Mouse (Mus musculus): ENCODE measurements around the gene Tex12. TPM values are rescaled to one million over a fixed set of nuclear protein-coding genes. Genes with fewer than 3 reads are reported as not detected.

Tex12 gene
- polyA plus RNA-seq, 1 experiment from 2014 or later: not detected

DNA sequence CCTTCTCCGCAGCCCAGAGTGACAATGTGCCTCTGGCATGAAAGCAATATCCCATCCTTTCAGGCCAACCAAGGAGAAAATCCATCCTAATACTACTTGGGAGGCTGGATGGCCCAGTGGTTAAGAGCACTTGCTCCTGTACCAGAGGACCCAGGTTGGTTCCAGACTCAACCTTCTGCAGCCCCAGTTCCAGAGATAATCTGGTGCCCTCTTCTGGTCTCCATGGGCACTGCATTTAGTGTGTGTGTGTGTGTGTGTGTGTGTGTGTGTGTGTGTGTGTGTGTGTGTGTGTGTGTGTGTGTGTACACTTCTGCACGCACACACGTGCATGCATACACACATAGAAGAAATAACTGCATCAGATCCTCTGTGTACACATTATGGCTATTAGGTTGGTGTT, 32.4 kb upstream of the Tex12 start:
- peaks cover 22% of the 10 kb centered on the region for H3K36me3 ChIP-seq (ENCODE audit: control insufficient read depth, insufficient read depth, low read length)
- no peak overlapping the region for H3K27ac ChIP-seq (ENCODE audit: low read length)
- 75% methylated on average over 3 of the region's 3 CpGs for WGBS
- H3K9ac ChIP-seq (ENCODE audit: low read depth, low read length): no peak overlapping the region
- H3K27me3 ChIP-seq (replicated peaks; ENCODE audit: control insufficient read depth, insufficient read depth, low read length): no peaks in the 10 kb centered on the region
- no peak overlapping the region for H3K4me3 ChIP-seq (ENCODE audit: low read length)
- H3K4me2 ChIP-seq (ENCODE audit: low read depth, low read length): no peak overlapping the region
- ATAC-seq: no peak
- H3K9me3 ChIP-seq (ENCODE audit: control insufficient read depth, low read length): no peaks in the 10 kb centered on the region
- peaks cover 3% of the 10 kb centered on the region; the same call in 1 of the 2 replicates for H3K4me1 ChIP-seq (ENCODE audit: control insufficient read depth, insufficient read depth, low read length)

DNA sequence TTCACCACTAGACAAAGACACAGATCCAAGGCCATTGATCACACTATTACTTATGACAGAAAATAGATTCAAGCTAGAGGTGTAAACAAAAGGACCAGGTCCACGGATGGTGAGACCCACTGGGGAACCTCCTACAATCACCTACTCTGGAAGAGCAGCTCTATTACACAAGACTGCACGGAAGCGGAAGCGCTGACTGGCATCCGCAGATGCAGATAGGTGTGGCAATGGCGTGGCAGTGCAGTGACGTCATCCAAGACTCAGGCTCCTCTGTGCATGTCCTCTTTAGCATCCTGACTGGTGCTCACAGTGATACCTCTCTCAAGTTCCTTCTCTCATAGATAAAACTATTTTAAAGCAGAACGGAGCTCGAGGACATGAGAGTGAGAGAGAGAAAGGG, 31.8 kb upstream of the Tex12 start:
- 88% methylated on average over 9 of the region's 9 CpGs for WGBS
- H3K36me3 ChIP-seq (ENCODE audit: control insufficient read depth, insufficient read depth, low read length): peaks cover 16% of the 10 kb centered on the region

DNA sequence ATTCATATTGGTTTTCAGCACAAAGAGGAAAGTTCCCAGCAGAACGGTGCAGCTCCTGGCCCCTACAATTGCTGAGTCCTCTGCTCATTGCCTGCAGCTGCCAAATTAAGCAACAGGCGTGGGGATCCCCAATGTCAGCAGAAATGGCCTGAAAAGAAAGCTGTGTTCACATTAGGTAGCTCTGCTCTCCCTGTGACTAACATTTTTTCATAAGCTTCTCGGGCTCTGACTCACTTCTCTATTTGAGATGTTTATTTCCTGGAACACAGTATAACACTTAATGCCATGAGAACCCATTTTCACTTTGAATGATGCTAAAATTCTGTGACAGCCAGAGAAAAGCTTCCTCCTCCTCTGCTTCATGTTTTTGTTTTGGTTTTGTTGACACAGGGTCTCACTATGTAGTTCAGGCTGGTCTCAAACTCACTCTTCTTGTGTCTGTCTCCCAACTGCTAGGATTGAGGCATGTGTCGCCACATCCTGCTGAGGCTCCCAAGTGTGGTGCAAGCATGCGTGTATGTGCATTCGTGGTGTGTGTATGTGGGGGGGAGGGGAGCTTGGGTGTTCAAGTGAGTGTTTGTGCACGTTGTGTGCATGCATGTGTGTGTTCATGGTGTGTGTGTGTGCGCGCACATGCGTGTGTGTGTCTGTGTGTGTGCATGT, 29.9 kb upstream of the Tex12 start:
- no peak for ATAC-seq
- 73% methylated on average over 10 of the region's 10 CpGs for WGBS
- H3K9ac ChIP-seq (ENCODE audit: low read depth, low read length): no peak overlapping the region
- no peaks in the 10 kb centered on the region for H3K27me3 ChIP-seq (replicated peaks; ENCODE audit: control insufficient read depth, insufficient read depth, low read length)
- no peak overlapping the region for H3K4me2 ChIP-seq (ENCODE audit: low read depth, low read length)
- H3K4me1 ChIP-seq (ENCODE audit: control insufficient read depth, insufficient read depth, low read length): peaks cover 3% of the 10 kb centered on the region; the same call in 1 of the 2 replicates
- H3K36me3 ChIP-seq (ENCODE audit: control insufficient read depth, insufficient read depth, low read length): peaks cover 3% of the 10 kb centered on the region; the same call in 1 of the 2 replicates
- no peak overlapping the region for H3K4me3 ChIP-seq (ENCODE audit: low read length)
- no peak overlapping the region for H3K27ac ChIP-seq (ENCODE audit: low read length)
- H3K9me3 ChIP-seq (ENCODE audit: control insufficient read depth, low read length): no peaks in the 10 kb centered on the region

More for the DNA sequence above, 31.8 kb upstream of the Tex12 start:
- Histone ChIP-seq H3K9ac (ENCODE audit: low read depth, low read length) (no peak overlapping the region), H3K27ac (ENCODE audit: low read length) (no peak overlapping the region), H3K4me3 (ENCODE audit: low read length) (no peak overlapping the region), H3K4me1 (ENCODE audit: control insufficient read depth, insufficient read depth, low read length) (peaks cover 3% of the 10 kb centered on the region; the same call in 1 of the 2 replicates), H3K4me2 (ENCODE audit: low read depth, low read length) (no peak overlapping the region), H3K9me3 (ENCODE audit: control insufficient read depth, low read length) (no peaks in the 10 kb centered on the region), H3K27me3 (replicated peaks; ENCODE audit: control insufficient read depth, insufficient read depth, low read length) (no peaks in the 10 kb centered on the region)
- ATAC-seq: no peak

DNA sequence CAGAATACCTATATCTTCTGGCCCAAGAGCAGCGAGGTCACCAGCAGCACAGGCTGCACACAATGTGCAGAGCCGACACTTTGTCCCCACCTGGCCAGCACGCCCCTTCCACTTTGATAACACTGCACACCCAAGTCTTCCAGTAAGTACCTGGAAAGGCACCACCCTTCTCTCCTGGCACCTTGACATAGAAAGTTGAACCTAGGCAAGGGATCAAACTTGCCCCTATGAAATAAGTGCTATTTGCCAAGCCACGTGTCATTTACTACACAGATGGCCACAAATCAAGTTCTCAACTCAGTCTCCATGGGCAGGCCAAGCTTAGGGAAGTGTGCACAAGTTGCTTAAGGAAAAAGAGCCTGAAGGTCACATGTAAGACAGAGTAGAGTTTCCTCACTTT, 25.8 kb upstream of the Tex12 start:
- peak overlapping the region; percentile 69 for H3K27ac ChIP-seq (ENCODE audit: low read length)

DNA sequence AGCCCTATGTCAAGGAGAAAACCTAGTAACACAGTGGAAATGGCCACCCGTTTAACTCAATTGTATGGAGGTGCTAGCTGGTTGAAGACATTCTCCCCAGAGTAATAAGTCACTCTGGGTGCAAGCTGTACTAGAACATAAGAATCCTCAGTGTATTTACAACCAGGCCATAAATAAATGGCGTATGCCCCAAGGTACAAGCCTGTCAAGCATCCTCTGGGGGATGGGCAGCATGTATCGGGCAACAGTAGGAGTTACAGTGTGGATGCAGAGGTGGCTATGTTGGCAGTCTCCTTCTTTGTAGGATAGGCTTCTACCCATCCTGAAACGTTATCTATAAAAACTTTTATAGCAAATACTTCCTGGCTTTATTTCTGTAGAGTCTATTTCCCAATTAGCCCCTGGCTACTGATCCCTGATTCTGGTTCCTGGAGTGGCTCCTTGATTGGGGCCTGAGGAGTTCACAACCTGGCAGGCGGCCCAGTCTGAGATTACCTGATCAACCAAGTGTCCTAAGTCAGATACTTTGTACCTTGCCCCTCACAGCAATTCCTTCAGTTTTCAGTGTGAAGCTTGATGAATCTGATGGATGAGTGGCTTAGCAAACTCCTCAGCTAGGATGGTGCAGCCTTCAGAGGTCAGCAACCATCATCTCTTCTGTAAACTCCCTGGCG, 24.2 kb upstream of the Tex12 start:
- Histone ChIP-seq H3K4me1 (ENCODE audit: control insufficient read depth, insufficient read depth, low read length) (no peaks in the 10 kb centered on the region; the same call in 1 of the 2 replicates), H3K4me2 (ENCODE audit: low read depth, low read length) (no peak overlapping the region), H3K27me3 (replicated peaks; ENCODE audit: control insufficient read depth, insufficient read depth, low read length) (no peaks in the 10 kb centered on the region), H3K4me3 (ENCODE audit: low read length) (no peak overlapping the region), H3K36me3 (ENCODE audit: control insufficient read depth, insufficient read depth, low read length) (no peaks in the 10 kb centered on the region), H3K27ac (ENCODE audit: low read length) (peak overlapping the region; percentile 62), H3K9ac (ENCODE audit: low read depth, low read length) (no peak overlapping the region), H3K9me3 (ENCODE audit: control insufficient read depth, low read length) (no peaks in the 10 kb centered on the region)
- peak; percentile 72 for ATAC-seq
- 72% methylated on average over 6 of the region's 6 CpGs for WGBS

More for the DNA sequence above, 25.8 kb upstream of the Tex12 start:
- no peaks in the 10 kb centered on the region for H3K9me3 ChIP-seq (ENCODE audit: control insufficient read depth, low read length)
- no peak overlapping the region for H3K4me3 ChIP-seq (ENCODE audit: low read length)
- no peaks in the 10 kb centered on the region; the same call in 1 of the 2 replicates for H3K4me1 ChIP-seq (ENCODE audit: control insufficient read depth, insufficient read depth, low read length)
- H3K9ac ChIP-seq (ENCODE audit: low read depth, low read length): no peak overlapping the region
- H3K4me2 ChIP-seq (ENCODE audit: low read depth, low read length): no peak overlapping the region
- no peaks in the 10 kb centered on the region for H3K27me3 ChIP-seq (replicated peaks; ENCODE audit: control insufficient read depth, insufficient read depth, low read length)
- no peaks in the 10 kb centered on the region for H3K36me3 ChIP-seq (ENCODE audit: control insufficient read depth, insufficient read depth, low read length)
- 59% methylated on average over 4 of the region's 4 CpGs for WGBS
- peak; percentile 91 for ATAC-seq

DNA sequence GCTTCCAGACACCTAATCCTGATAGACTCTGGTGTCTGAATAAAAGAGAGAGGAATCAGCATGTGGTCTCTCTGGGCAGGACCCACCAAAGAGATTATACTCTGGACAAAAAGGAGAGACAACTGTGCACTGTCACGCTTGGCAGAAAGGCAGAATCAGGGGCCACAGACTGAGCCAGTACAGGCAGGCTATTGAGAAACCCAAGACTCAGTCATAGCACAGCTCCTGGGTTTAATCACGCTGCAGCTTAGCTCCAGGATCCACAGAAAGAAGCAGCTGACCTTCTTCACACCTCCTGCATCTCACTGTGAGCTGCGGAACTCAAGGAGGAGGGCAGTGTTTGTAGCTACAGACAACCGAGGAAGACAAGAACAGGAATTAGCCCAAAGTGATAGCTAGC, 19.2 kb upstream of the Tex12 start:
- 40% methylated on average over 4 of the region's 4 CpGs for WGBS
- Histone ChIP-seq H3K4me3 (ENCODE audit: low read length) (no peak overlapping the region), H3K9ac (ENCODE audit: low read depth, low read length) (no peak overlapping the region), H3K36me3 (ENCODE audit: control insufficient read depth, insufficient read depth, low read length) (no peaks in the 10 kb centered on the region), H3K27ac (ENCODE audit: low read length) (no peak overlapping the region), H3K4me1 (ENCODE audit: control insufficient read depth, insufficient read depth, low read length) (no peaks in the 10 kb centered on the region; the same call in 1 of the 2 replicates), H3K9me3 (ENCODE audit: control insufficient read depth, low read length) (no peaks in the 10 kb centered on the region), H3K27me3 (replicated peaks; ENCODE audit: control insufficient read depth, insufficient read depth, low read length) (no peaks in the 10 kb centered on the region), H3K4me2 (ENCODE audit: low read depth, low read length) (no peak overlapping the region)
- no peak for ATAC-seq

DNA sequence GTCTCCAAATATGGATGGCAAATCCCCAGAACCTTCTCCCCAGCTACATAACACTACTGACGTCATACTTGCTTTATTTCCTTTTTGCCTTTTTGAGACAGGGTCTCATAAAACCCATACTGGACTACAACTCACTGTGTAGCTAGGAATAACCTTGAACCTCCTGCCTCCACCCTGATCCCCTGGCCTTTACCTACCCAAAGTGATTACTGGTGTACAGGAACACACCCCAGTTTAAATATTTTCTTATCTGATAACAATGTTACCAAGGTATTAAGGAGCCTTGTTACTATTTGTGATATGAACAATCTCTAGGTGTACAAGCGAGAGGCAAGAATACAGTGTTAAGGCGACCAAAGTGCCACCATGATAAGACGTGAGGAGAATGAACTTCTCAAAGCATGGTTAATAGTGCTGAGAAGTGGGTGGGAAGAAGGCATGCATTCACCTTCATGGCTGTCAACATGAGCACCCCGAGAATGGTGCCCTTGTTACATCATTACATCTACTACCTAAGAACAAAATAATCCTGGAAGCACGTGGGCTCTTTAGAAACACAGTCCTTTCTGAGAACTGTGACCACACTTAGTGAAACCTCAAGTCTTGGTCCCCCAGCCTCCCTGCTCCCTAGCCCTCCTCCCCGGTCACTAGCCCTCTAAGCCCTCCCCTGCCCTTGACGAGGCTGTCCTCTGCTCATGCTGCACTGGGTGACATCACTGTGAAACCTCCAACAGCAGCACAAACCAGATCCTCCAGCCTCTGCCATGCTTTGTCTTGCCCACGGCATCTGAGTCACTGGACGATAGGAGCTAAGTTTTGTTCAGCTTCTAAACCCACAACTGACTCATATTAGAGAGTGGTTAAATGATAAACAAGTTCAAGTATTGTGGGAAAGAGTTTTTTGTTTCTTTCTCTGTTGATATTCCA, 8.7 kb upstream of the Tex12 start:
- H3K36me3 ChIP-seq (ENCODE audit: control insufficient read depth, insufficient read depth, low read length): no peaks in the 10 kb centered on the region
- no peaks in the 10 kb centered on the region for H3K9me3 ChIP-seq (ENCODE audit: control insufficient read depth, low read length)
- H3K27ac ChIP-seq (ENCODE audit: low read length): no peak overlapping the region
- H3K27me3 ChIP-seq (replicated peaks; ENCODE audit: control insufficient read depth, insufficient read depth, low read length): no peaks in the 10 kb centered on the region
- H3K9ac ChIP-seq (ENCODE audit: low read depth, low read length): no peak overlapping the region
- no peak overlapping the region for H3K4me3 ChIP-seq (ENCODE audit: low read length)
- ATAC-seq: peak; percentile 67
- no peaks in the 10 kb centered on the region for H3K4me1 ChIP-seq (ENCODE audit: control insufficient read depth, insufficient read depth, low read length)
- H3K4me2 ChIP-seq (ENCODE audit: low read depth, low read length): no peak overlapping the region
- WGBS: 68% methylated on average over 10 of the region's 10 CpGs

DNA sequence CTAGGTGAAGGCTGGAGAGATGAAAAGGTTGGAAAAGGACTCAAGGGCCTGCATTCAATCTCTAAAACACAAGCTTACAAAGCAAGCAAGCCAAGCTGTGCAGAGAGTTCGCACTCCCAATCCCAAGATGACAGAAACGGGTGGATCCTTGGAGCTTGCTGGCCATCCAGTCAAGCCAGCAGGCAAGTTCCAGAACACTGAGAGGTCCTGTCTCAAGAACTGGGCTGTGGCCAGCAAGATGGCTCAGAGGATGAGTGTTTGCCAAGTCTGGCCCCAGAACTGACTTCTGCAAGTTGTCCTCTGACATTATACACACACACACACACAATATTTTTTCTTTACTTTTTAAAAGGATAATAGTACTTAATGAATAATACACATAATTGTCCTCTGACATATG, 6.8 kb upstream of the Tex12 start:
- H3K4me3 ChIP-seq (ENCODE audit: low read length): no peak overlapping the region
- no peak overlapping the region for H3K9ac ChIP-seq (ENCODE audit: low read depth, low read length)
- no peaks in the 10 kb centered on the region for H3K9me3 ChIP-seq (ENCODE audit: control insufficient read depth, low read length)
- ATAC-seq: no peak
- no peak overlapping the region for H3K27ac ChIP-seq (ENCODE audit: low read length)
- H3K4me2 ChIP-seq (ENCODE audit: low read depth, low read length): no peak overlapping the region
- WGBS: 84% methylated on average over 2 of the region's 2 CpGs
- H3K36me3 ChIP-seq (ENCODE audit: control insufficient read depth, insufficient read depth, low read length): no peaks in the 10 kb centered on the region
- H3K4me1 ChIP-seq (ENCODE audit: control insufficient read depth, insufficient read depth, low read length): no peaks in the 10 kb centered on the region
- H3K27me3 ChIP-seq (replicated peaks; ENCODE audit: control insufficient read depth, insufficient read depth, low read length): no peaks in the 10 kb centered on the region

DNA sequence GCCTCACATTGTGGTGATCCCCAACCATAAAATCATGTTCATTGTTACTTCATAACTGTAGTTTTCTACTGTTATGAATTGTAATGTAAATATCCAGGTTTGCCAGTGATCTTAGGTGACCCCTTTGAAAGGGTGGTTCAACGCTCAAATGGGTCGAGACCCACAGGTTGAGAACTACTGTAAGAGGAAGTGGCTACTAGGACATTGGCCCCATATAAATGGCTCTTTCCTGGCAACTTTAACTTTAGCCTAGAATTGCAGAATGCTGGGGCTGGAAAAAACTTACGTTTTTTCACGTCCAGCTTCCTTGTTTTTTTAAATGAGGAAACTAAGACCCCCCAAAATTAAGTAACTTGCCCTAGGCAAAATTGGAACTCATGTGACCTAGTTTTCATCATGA, 6.2 kb upstream of the Tex12 start:
- no peak for ATAC-seq
- Histone ChIP-seq H3K27ac (ENCODE audit: low read length) (no peak overlapping the region), H3K9me3 (ENCODE audit: control insufficient read depth, low read length) (no peaks in the 10 kb centered on the region), H3K4me2 (ENCODE audit: low read depth, low read length) (no peak overlapping the region), H3K36me3 (ENCODE audit: control insufficient read depth, insufficient read depth, low read length) (no peaks in the 10 kb centered on the region), H3K4me3 (ENCODE audit: low read length) (no peak overlapping the region), H3K4me1 (ENCODE audit: control insufficient read depth, insufficient read depth, low read length) (no peaks in the 10 kb centered on the region), H3K27me3 (replicated peaks; ENCODE audit: control insufficient read depth, insufficient read depth, low read length) (no peaks in the 10 kb centered on the region), H3K9ac (ENCODE audit: low read depth, low read length) (no peak overlapping the region)
- 89% methylated on average over 4 of the region's 4 CpGs for WGBS
